Mouse (Mus musculus) natural killer cell, adult 2 months (primary cell): ENCODE measurements at regions not wholly inside any gene's neighbourhood (a gene's known extent, or its start where the extent isn't known, plus 50 kb on each side); places are given as distances from the start of the nearest gene placed in this dataset.

Experiments
- DNase-seq, 2 experiments: peaks; one replicate each; pipeline ENCODE4 v3.0.0; 2022; ENCODE audit warnings: low spot score in 2 of 2

DNA sequence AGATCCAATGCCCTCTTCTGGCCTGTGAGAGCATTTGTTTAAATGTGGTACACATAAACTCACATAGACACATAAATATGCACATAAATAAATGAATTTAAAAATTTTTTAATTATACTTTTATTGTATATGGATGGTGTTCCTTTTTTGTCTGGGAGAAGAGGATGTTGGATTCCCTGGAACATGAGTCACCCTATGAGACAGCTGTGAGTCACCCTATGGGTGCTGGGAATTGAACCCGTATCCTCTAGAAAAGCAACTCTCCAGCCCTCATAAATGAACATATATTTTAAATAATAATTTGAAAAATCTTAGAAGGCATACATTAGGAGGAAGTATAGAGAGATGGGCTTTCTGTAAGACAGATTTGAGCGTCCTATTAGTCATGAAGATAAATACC is 76.1 kb upstream of the Dynlt3 start:
- DNase-seq, result no peak

- DNase-seq, result no peak
Measured at GRCm38 (mm10) chrX:9742518-9742917, 79.7 kb upstream of the Dynlt3 start.

GRCm38 (mm10) chrX:9747305-9747938 is 84.6 kb upstream of the Dynlt3 start:
- DNase-seq, result peak in 1 of 2 experiments; percentile 23

- no peak for DNase-seq
Measured at GRCm38 (mm10) chrX:9752954-9753572, 90.3 kb upstream of the Dynlt3 start.

GRCm38 (mm10) chrX:9769540-9769939 is 77.2 kb upstream of the Hypm start:
- no peak for DNase-seq

GRCm38 (mm10) chrX:9777498-9777897 is 69.2 kb upstream of the Hypm start:
- no peak for DNase-seq

DNA sequence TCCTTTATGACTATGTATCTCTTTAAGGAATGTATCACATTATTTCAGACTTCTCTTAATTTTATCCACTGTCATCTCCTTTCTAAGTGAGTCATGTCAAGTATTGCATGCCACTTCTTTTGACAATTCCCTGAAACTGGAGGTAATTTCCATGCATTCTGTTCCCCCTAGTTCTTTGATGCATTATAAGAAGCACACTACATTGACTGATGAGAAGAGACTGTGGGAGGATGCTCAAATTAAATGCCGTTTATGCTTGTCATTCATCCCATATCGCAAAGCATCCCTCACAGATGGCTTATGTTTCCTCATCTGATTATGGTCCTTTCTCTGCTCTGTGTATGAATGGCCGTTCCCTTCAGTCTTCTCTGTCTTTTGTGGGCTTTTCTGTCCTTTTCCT is 57.2 kb upstream of the Hypm start:
- no peak for DNase-seq
